Mouse (Mus musculus): ENCODE measurements around the gene Mtrf1. TPM values are rescaled to one million over a fixed set of nuclear protein-coding genes. Genes with fewer than 3 reads are reported as not detected.
"Not testable (repeated sequence)": the region's sequence is repeated elsewhere in the genome, so short reads cannot be mapped to it uniquely, and the experiment has no call there.

The Mtrf1 gene
- polyA plus RNA-seq, 1 experiment, result not detected

- Histone ChIP-seq H3K4me1 (ENCODE audit: control insufficient read depth) (peaks cover 8% of the 10 kb centered on the region), H3K4me3 (replicated peaks) (no peak overlapping the region), H3K27me3 (ENCODE audit: control insufficient read depth) (peaks cover 2% of the 10 kb centered on the region; the same call in 1 of the 2 replicates), H3K9me3 (ENCODE audit: control insufficient read depth, low read length) (no peaks in the 10 kb centered on the region; the same call in 1 of the 2 replicates), H3K36me3 (ENCODE audit: control insufficient read depth) (no peaks in the 10 kb centered on the region)
- no peak for TF ChIP-seq GATA1 (IDR thresholded peaks at IDR 0.05; ENCODE audit: low read length)
- no peak for TF ChIP-seq TAL1 (IDR thresholded peaks at IDR 0.05; ENCODE audit: low read length)
Observed at GRCm38 (mm10) chr14:79440655-79441054, 43.1 kb downstream of the Mtrf1 start.

- Histone ChIP-seq H3K36me3 (ENCODE audit: control insufficient read depth) (no peaks in the 10 kb centered on the region), H3K4me1 (ENCODE audit: control insufficient read depth) (peaks cover 8% of the 10 kb centered on the region), H3K27me3 (ENCODE audit: control insufficient read depth) (peaks cover 2% of the 10 kb centered on the region; the same call in 1 of the 2 replicates), H3K9me3 (ENCODE audit: control insufficient read depth, low read length) (no peaks in the 10 kb centered on the region; the same call in 1 of the 2 replicates), H3K4me3 (replicated peaks) (no peak overlapping the region)
- TF ChIP-seq GATA1 (IDR thresholded peaks at IDR 0.05; ENCODE audit: low read length) (no peak), TAL1 (IDR thresholded peaks at IDR 0.05; ENCODE audit: low read length) (no peak)
Observed at GRCm38 (mm10) chr14:79441441-79441840, 43.9 kb downstream of the Mtrf1 start.

- H3K36me3 ChIP-seq (ENCODE audit: control insufficient read depth), result no peaks in the 10 kb centered on the region
- no peak overlapping the region for H3K4me3 ChIP-seq (replicated peaks)
- H3K4me1 ChIP-seq (ENCODE audit: control insufficient read depth), result peaks cover 8% of the 10 kb centered on the region
- H3K9me3 ChIP-seq (ENCODE audit: control insufficient read depth, low read length), result no peaks in the 10 kb centered on the region; the same call in 1 of the 2 replicates
- peaks cover 2% of the 10 kb centered on the region; the same call in 1 of the 2 replicates for H3K27me3 ChIP-seq (ENCODE audit: control insufficient read depth)
- no peak for TF ChIP-seq TAL1 (IDR thresholded peaks at IDR 0.05; ENCODE audit: low read length)
Observed at GRCm38 (mm10) chr14:79444601-79445000, 47.0 kb downstream of the Mtrf1 start.

DNA sequence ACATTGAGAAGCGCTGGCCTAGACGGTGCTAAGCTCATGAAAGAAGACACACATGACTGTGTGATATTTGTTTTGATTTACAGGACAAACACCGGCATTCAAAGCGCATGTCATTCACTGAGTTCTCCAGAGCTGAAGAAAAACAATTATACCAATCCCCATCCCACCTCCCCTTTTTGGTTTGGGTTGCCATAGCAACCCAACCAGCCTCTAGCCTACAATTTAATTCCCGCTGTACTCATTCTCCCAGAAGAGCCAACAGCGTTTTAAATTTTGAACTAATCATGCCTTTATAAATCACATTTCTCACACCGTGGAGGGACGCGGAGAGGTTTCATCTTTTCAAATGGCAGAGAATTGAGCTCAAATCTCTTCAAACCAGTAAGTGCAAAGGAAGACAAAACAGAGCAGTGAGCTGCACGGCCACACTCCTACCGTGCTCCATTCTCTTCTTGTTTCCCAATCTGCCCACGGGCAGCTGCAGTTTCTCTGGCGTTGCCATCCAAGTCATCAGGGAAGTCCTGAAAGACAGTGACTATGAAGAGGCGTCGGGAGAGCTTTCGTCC lies 47.6 kb downstream of the Mtrf1 start:
- TF ChIP-seq TAL1 (IDR thresholded peaks at IDR 0.05; ENCODE audit: low read length) (no peak), GATA1 (IDR thresholded peaks at IDR 0.05; ENCODE audit: low read length) (no peak)
- H3K27me3 ChIP-seq (ENCODE audit: control insufficient read depth), result peaks cover 2% of the 10 kb centered on the region; the same call in 1 of the 2 replicates
- H3K4me1 ChIP-seq (ENCODE audit: control insufficient read depth), result peaks cover 8% of the 10 kb centered on the region
- no peaks in the 10 kb centered on the region for H3K9me3 ChIP-seq (ENCODE audit: control insufficient read depth, low read length)
- no peaks in the 10 kb centered on the region for H3K36me3 ChIP-seq (ENCODE audit: control insufficient read depth)
- no peak overlapping the region for H3K4me3 ChIP-seq (replicated peaks)

DNA sequence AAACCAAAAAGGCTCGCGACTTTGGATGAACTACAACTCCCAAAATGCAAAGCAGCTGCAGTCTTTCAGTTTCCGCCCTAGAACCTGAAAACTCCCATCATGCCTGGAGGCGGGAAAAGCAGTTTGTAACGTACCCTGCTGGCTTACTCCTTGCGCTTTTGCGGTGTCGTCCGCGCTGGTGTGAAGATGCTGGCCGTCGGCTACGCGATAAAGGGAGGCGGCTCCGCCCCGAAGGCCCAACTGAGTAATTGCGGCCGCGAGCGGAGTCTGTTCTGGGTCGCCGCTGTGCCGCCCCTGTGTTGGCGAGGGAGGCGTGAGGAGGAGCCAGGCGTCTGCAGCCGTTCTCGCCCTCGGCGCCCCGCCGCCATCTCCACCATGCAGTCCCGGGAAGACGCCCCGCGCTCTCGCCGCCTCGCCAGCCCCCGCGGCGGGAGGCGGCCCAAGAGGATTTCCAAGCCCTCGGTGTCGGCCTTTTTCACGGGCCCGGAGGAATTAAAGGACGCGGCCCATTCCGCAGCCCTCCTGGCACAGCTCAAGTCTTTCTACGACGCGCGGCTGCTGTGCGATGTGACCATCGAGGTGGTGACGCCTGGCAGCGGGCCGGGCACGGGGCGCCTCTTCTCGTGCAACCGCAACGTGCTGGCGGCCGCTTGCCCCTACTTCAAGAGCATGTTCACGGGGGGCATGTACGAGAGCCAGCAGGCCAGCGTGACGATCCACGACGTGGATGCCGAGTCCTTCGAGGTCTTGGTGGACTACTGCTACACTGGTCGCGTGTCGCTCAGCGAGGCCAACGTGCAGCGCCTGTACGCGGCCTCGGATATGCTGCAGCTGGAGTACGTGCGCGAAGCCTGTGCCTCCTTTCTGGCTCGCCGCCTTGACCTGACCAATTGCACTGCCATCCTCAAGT lies 54.4 kb downstream of the Mtrf1 start, which contains the start of gene Kbtbd6:
TSS of gene Kbtbd6 (plus strand) at position 155 of the 910 bp plus-strand sequence.
- not testable (repeated sequence) for H3K27me3 ChIP-seq (ENCODE audit: control insufficient read depth); H3K36me3 ChIP-seq (ENCODE audit: control insufficient read depth); H3K9me3 ChIP-seq (ENCODE audit: control insufficient read depth, low read length)
- H3K4me3 ChIP-seq (replicated peaks), result peak within 1 kb of the TSS; percentile 74
- H3K4me1 ChIP-seq (ENCODE audit: control insufficient read depth), result peaks cover 30% of the 10 kb centered on the region

GRCm38 (mm10) chr14:79452591-79452934 lies 55.0 kb downstream of the Mtrf1 start:
- H3K36me3 ChIP-seq (ENCODE audit: control insufficient read depth); H3K27me3 ChIP-seq (ENCODE audit: control insufficient read depth); H3K9me3 ChIP-seq (ENCODE audit: control insufficient read depth, low read length): not testable (repeated sequence)
- Histone ChIP-seq H3K4me1 (ENCODE audit: control insufficient read depth) (peaks cover 31% of the 10 kb centered on the region), H3K4me3 (replicated peaks) (peak overlapping the region; percentile 54)

GRCm38 (mm10) chr14:79460401-79460800 lies 62.8 kb downstream of the Mtrf1 start:
- H3K27me3 ChIP-seq (ENCODE audit: control insufficient read depth), result no peaks in the 10 kb centered on the region
- H3K4me3 ChIP-seq (replicated peaks), result no peak overlapping the region
- peaks cover 12% of the 10 kb centered on the region for H3K4me1 ChIP-seq (ENCODE audit: control insufficient read depth)
- peaks cover 67% of the 10 kb centered on the region for H3K36me3 ChIP-seq (ENCODE audit: control insufficient read depth)
- TF ChIP-seq TAL1 (IDR thresholded peaks at IDR 0.05; ENCODE audit: low read length) (no peak), GATA1 (IDR thresholded peaks at IDR 0.05; ENCODE audit: low read length) (no peak)
- H3K9me3 ChIP-seq (ENCODE audit: control insufficient read depth, low read length), result no peaks in the 10 kb centered on the region

- H3K4me3 ChIP-seq (replicated peaks), result no peak overlapping the region
- no peaks in the 10 kb centered on the region for H3K9me3 ChIP-seq (ENCODE audit: control insufficient read depth, low read length)
- H3K36me3 ChIP-seq (ENCODE audit: control insufficient read depth), result peaks cover 73% of the 10 kb centered on the region
- TF ChIP-seq TAL1 (IDR thresholded peaks at IDR 0.05; ENCODE audit: low read length) (no peak), GATA1 (IDR thresholded peaks at IDR 0.05; ENCODE audit: low read length) (no peak)
- peaks cover 12% of the 10 kb centered on the region for H3K4me1 ChIP-seq (ENCODE audit: control insufficient read depth)
- H3K27me3 ChIP-seq (ENCODE audit: control insufficient read depth), result no peaks in the 10 kb centered on the region
Observed at GRCm38 (mm10) chr14:79460988-79461387, 63.4 kb downstream of the Mtrf1 start.

GRCm38 (mm10) chr14:79465623-79466022 lies 68.1 kb downstream of the Mtrf1 start:
- no peak for TF ChIP-seq GATA1 (IDR thresholded peaks at IDR 0.05; ENCODE audit: low read length)
- Histone ChIP-seq H3K4me3 (replicated peaks) (no peak overlapping the region), H3K9me3 (ENCODE audit: control insufficient read depth, low read length) (no peaks in the 10 kb centered on the region), H3K27me3 (ENCODE audit: control insufficient read depth) (no peaks in the 10 kb centered on the region), H3K36me3 (ENCODE audit: control insufficient read depth) (peaks cover 99% of the 10 kb centered on the region), H3K4me1 (ENCODE audit: control insufficient read depth) (no peaks in the 10 kb centered on the region; the same call in 1 of the 2 replicates)
